Mouse (Mus musculus): ENCODE measurements around the gene Bcl2l1.
A peak's percentile ranks its signal among the peaks of the same experiment; 100 is the strongest.

- peak in 1 of 2 experiments; percentile 35; a peak in 2 of 4 replicates for TF ChIP-seq CTCF (conservative IDR thresholded peaks at IDR 0.05 in 1 of 2, IDR thresholded peaks at IDR 0.05 in 1 of 2; ENCODE audit: low read depth in 2 of 2, low read length in 2 of 2)
- TF ChIP-seq POLR2A (IDR thresholded peaks at IDR 0.05; ENCODE audit: low read depth, low read length), result no peak
- TF ChIP-seq ZNF384 (IDR thresholded peaks at IDR 0.05; ENCODE audit: low read depth, low read length), result 0 out of 2 replicates have a peak, but pooled peaks have one; percentile 6
- TF ChIP-seq CHD1 (IDR thresholded peaks at IDR 0.05; ENCODE audit: low read depth, low read length), result no peak
- no peak for TF ChIP-seq MAFK (IDR thresholded peaks at IDR 0.05; ENCODE audit: insufficient replicate concordance, low read length)
- TF ChIP-seq SMC3 (IDR thresholded peaks at IDR 0.05; ENCODE audit: low read depth, low read length), result peak; percentile 6
- TF ChIP-seq RAD21 (IDR thresholded peaks at IDR 0.05; ENCODE audit: low read depth, low read length), result no peak; the same call in none of the 2 replicates
- TF ChIP-seq EP300 (IDR thresholded peaks at IDR 0.05; ENCODE audit: low read length), result no peak
- TF ChIP-seq USF1 (IDR thresholded peaks at IDR 0.05; ENCODE audit: low read depth, low read length), result no peak
Observed at GRCm38 (mm10) chr2:152800762-152801113, 30.8 kb downstream of the Bcl2l1 start.

Measured in CH12.LX (cell line).